Mouse (Mus musculus) limb, embryonic 11.5 days (tissue): ENCODE data around the gene Olfr1344. TPM values are rescaled to one million over a fixed set of nuclear protein-coding genes. Genes with fewer than 3 reads are reported as not detected.

Experiments used
- ATAC-seq: fragments of 200-750 bp; cut with Nextera tagmentation; 2 replicates; pipeline ENCODE4 v1.8.0; 2017; ENCODE audit warnings: low read depth; ENCODE audit not compliant: insufficient number of reproducible peaks, low FRiP score, low TSS enrichment
- DNase-seq: peaks from one replicate; pipeline ENCODE4 v3.0.0-alpha.2; 2015; ENCODE audit warnings: low spot score
- H3K27ac ChIP-seq: fragments of 300-500 bp; sonication (generic); replicated peaks from 2 replicates; pipeline ENCODE4 v1.5.1; 2014; ENCODE audit warnings: low read depth, mild to moderate bottlenecking, low read length
- H3K27me3 ChIP-seq: fragments of 300-500 bp; sonication (generic); 2 replicates; pipeline ENCODE4 v1.6.1; 2014; ENCODE audit warnings: mild to moderate bottlenecking, low read length, mixed read lengths; ENCODE audit not compliant: control insufficient read depth, insufficient read depth
- H3K36me3 ChIP-seq: fragments of 300-500 bp; sonication (generic); 2 replicates; pipeline ENCODE4 v1.6.1; 2014; ENCODE audit warnings: mild to moderate bottlenecking, low read length, moderate library complexity, mixed read lengths; ENCODE audit not compliant: control insufficient read depth, insufficient read depth
- H3K4me1 ChIP-seq: fragments of 300-500 bp; sonication (generic); 2 replicates; pipeline ENCODE4 v1.6.1; 2014; ENCODE audit warnings: low read length, mixed read lengths; ENCODE audit not compliant: control insufficient read depth, insufficient read depth
- H3K4me2 ChIP-seq: fragments of 300-500 bp; sonication (generic); 2 replicates; pipeline ENCODE4 v1.6.1; 2014; ENCODE audit warnings: low read depth, mild to moderate bottlenecking, moderate library complexity; ENCODE audit not compliant: severe bottlenecking
- H3K4me3 ChIP-seq: fragments of 300-500 bp; sonication (generic); 2 replicates; pipeline ENCODE4 v1.5.1; 2014; ENCODE audit warnings: low read depth, low read length
- H3K9ac ChIP-seq: fragments of 300-500 bp; sonication (generic); 2 replicates; pipeline ENCODE4 v1.6.1; 2014; ENCODE audit warnings: mild to moderate bottlenecking, low read length
- H3K9me3 ChIP-seq: fragments of 300-500 bp; sonication (generic); 2 replicates; pipeline ENCODE4 v1.6.1; 2016; ENCODE audit warnings: low read length; ENCODE audit not compliant: control insufficient read depth
- WGBS: fragments of 180-500 bp; shearing (Covaris S2); extraction: QIAGEN DNeasy Blood & Tissue Kit; methylation state at CpG from one replicate; pipeline ENCODE4 v1.1.7; 2014; 5-methylcytosine and 5-hydroxymethylcytosine counted together
- polyA plus RNA-seq: library from polyadenylated mRNA; unstranded; fragments of >200 nt; fragmentation: Nextera tagmentation; extraction: Ambion mirVana; gene quantifications from 2 replicates; pipeline ENCODE4 v1.2.1, GENCODE M21; 2014

Olfr1344 gene
- polyA plus RNA-seq = not detected in 2 replicates

DNA sequence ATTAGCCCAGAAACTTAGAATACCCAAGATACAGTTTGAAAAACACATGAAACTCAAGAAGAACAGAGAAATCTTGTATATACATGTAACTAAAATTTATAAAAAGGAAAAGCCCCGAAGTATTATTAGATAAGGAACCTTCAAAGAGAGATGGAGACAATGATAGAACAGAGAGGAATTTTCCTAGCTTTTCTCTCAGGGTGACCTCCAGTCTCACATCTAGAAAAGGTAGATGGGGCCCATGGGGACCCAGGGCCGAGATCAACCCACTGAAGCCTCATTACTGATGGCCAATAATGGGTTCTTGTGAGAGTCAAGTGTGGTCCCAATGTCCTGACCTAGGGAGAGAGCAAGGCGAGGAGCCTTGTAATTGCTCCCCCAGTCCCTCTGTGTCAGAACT is at the start of gene Olfr1344:
Olfr1344 (plus strand) TSS at position 301 of the 400 bp plus-strand sequence.
- DNase-seq = no peak
- no peaks in the 10 kb centered on the region for H3K4me1 ChIP-seq
- H3K27me3 ChIP-seq = no peaks in the 10 kb centered on the region
- H3K36me3 ChIP-seq = no peaks in the 10 kb centered on the region
- no peak within 1 kb of the TSS for H3K4me3 ChIP-seq
- no peak within 1 kb of the TSS for H3K27ac ChIP-seq
- ATAC-seq = no peak
- no peak within 1 kb of the TSS for H3K4me2 ChIP-seq
- 72% methylated on average over 3 of the region's 3 CpGs for WGBS
- no peak within 1 kb of the TSS for H3K9ac ChIP-seq
- 0 out of 2 replicates have a peak, but pooled peaks cover 4% of the 10 kb centered on the region for H3K9me3 ChIP-seq

DNA sequence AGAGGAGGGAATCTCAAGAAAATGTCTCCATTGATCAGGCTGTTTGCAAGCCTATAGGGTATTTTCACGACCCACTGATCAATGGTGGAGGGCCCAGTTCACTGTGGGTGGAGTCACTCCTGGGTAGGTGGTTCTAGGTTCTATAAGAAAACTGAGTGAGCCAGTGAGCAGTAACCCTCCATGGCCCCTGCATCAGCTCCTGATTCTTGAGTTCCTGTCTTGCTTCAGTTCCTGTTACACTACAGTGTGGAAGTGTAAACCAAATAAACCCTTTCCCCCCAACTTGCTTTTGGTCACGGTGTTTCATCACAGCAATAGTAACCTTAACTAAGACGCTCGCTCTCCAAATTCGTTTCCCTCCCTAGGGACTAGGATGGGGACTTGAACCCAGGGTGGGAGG is 49.5 kb upstream of the Olfr1344 start:
- H3K4me1 ChIP-seq = no peaks in the 10 kb centered on the region
- H3K36me3 ChIP-seq = no peaks in the 10 kb centered on the region; the same call in 1 of the 2 replicates
- no peak overlapping the region for H3K9ac ChIP-seq
- 0 out of 2 replicates have a peak, but pooled peaks have one; percentile 3 for ATAC-seq
- H3K4me2 ChIP-seq = no peak overlapping the region
- no peaks in the 10 kb centered on the region for H3K27me3 ChIP-seq
- WGBS = 85% methylated on average over 5 of the region's 5 CpGs
- H3K4me3 ChIP-seq = no peak overlapping the region
- DNase-seq = no peak
- H3K27ac ChIP-seq = no peak overlapping the region
- H3K9me3 ChIP-seq = no peaks in the 10 kb centered on the region

DNA sequence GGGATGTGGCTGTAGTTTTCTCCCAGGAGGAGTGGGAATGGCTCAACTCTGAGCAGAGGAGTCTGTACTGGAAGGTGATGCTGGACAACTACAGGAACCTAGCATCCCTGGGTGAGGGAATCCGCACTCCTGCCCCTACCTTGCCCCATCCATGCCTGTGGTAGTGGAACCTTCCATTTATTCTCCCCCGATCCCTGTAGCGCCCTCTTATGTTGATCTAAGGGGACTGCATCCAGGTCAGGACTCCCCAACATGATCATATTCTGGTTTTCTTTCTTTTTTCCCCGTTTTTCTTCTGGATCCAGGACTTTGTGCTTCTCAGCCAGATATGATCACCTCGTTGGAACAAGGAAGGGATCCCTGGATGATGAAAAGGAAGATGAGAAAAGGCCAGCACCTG is 49.0 kb upstream of the Olfr1344 start:
- DNase-seq = no peak
- H3K9ac ChIP-seq = no peak overlapping the region
- no peak overlapping the region for H3K4me3 ChIP-seq
- H3K4me2 ChIP-seq = no peak overlapping the region
- H3K27me3 ChIP-seq = no peaks in the 10 kb centered on the region
- no peaks in the 10 kb centered on the region for H3K9me3 ChIP-seq
- 64% methylated on average over 5 of the region's 5 CpGs for WGBS
- H3K4me1 ChIP-seq = no peaks in the 10 kb centered on the region
- no peak for ATAC-seq
- no peak overlapping the region for H3K27ac ChIP-seq
- H3K36me3 ChIP-seq = no peaks in the 10 kb centered on the region; the same call in 1 of the 2 replicates

DNA sequence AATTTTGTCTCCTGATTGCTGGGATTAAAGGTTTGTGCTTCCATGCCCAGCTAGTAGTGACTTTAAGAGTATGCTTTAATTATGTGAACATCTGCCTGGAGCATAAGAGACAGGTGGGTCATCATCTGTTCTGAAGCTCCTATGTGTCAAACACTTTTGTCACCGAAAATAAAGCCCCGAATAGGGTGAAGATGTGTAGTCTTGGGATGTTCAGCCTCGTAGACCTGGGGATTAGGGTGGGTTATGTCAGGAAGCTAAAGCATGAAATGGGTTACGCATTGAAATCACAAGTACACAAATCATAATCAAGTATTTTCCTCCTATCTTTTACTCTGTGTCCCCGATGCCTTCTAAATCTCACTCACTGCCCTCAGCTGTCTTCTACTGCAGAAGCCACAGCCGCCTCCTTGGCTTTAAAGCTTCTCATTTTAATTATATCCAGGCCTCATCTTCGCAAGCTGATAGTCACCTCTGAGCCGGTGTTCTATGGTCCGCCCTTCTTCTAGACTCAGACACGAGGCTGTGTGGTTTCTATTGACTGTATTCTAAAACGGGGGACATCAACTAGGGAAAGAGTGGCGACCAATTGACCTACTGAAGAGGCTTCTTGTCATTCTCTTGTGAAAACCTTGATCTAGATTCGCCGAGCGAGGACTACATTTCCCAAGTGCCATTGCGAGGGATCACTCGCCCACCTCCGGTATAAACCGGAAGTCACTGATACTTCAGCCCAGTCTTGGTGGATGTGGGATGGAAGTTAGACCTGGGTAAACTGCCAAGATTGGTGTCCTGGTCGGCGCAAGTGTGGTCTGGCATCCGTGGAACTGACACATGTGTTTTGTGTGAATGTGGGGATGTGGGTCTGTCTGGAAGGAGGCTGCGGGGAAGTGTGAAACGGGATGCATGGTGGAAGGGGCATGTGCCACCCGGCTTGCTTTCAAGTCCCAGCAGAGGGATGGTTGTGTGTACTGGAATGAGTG is 40.2 kb upstream of the Olfr1344 start, which contains the start of gene Smim17:
Smim17 (plus strand) TSS at position 720 of the 980 bp plus-strand sequence.
- peak within 1 kb of the TSS; percentile 53 for H3K9ac ChIP-seq
- ATAC-seq (peak; percentile 75; the same call in 1 of the 2 replicates), DNase-seq (peak; percentile 73)
- WGBS = 23% methylated on average over 25 of the region's 25 CpGs
- no peak within 1 kb of the TSS for H3K27ac ChIP-seq
- no peaks in the 10 kb centered on the region for H3K36me3 ChIP-seq
- H3K27me3 ChIP-seq = no peaks in the 10 kb centered on the region
- H3K4me3 ChIP-seq = peak within 1 kb of the TSS; percentile 38
- H3K4me2 ChIP-seq = peak within 1 kb of the TSS; percentile 64
- H3K4me1 ChIP-seq = no peaks in the 10 kb centered on the region
- H3K9me3 ChIP-seq = no peaks in the 10 kb centered on the region

DNA sequence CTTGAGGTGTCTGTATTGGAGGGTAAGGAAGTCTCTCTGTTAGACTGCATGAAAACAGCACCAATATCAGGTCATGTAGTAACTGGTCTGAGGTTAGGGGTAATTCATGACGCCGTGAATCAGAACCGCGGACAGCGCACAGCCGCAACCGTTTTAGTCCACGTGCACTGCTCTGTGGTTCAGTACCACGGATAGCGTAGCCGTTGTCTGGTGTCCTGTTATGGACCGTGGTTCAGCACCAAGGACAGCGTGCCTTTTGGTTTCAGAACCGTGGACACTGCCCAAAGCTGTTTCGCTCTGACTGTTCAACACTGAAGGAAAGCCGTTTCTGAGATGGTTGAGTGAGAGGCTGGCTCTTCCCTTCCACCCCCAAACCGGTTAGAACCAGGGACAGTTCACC is 28.4 kb upstream of the Olfr1344 start, which contains the start of gene Gm20715:
Gm20715 (plus strand) TSS at position 235 of the 400 bp plus-strand sequence.
- no peaks in the 10 kb centered on the region for H3K9me3 ChIP-seq
- H3K9ac ChIP-seq = no peak within 1 kb of the TSS
- DNase-seq (peak; percentile 99), ATAC-seq (peak; percentile 87)
- H3K4me3 ChIP-seq = no peak within 1 kb of the TSS
- 2% methylated on average over 17 of the region's 17 CpGs for WGBS
- H3K4me2 ChIP-seq = no peak within 1 kb of the TSS
- H3K27ac ChIP-seq = no peak within 1 kb of the TSS
- H3K36me3 ChIP-seq = no peaks in the 10 kb centered on the region
- H3K4me1 ChIP-seq = no peaks in the 10 kb centered on the region
- no peaks in the 10 kb centered on the region for H3K27me3 ChIP-seq

DNA sequence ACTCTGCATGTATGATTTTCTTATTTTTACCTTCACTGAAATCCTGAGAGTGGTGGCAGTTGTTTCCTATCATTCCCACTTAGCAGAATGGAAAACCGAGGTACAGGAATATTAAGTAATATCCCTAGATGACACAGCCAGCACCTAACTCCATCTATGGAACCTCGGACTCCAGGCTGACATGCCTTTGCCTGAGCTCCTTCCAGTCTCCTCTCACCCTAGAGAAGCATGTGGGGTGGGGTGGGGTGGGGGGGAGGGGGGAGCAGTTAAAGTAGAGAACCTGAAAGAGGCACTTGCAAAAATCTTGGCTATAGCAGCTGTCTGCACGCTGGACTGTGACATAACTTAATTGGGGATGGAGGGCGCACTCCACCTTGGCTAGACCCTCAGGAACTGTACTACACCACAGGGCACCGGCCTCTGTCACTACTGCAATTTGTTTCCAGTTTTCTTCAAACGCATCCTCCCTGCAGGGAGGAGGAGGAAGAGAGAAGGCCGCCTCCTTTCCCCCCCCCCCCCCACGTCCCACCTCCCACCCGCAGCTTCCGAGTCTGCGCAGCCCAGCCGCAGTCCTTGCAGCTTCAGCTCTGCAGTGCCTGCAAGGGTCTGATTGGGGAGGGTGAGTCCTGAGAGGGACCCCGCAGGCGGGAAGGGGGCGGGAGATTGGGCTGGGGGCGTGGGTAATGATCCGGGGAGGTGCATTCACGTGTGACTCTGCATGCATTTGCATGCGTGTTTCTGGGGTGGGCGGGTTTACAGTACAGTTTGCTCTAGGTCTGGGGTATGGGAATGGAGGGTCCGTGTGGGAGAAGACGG is 23.7 kb upstream of the Olfr1344 start:
- no peak overlapping the region for H3K4me2 ChIP-seq
- WGBS = 6% methylated on average over 21 of the region's 22 CpGs
- H3K27me3 ChIP-seq = no peaks in the 10 kb centered on the region
- H3K4me1 ChIP-seq = no peaks in the 10 kb centered on the region
- H3K27ac ChIP-seq = no peak overlapping the region
- DNase-seq (no peak), ATAC-seq (no peak)
- no peak overlapping the region for H3K9ac ChIP-seq
- H3K9me3 ChIP-seq = no peaks in the 10 kb centered on the region
- no peaks in the 10 kb centered on the region for H3K36me3 ChIP-seq
- no peak overlapping the region for H3K4me3 ChIP-seq

DNA sequence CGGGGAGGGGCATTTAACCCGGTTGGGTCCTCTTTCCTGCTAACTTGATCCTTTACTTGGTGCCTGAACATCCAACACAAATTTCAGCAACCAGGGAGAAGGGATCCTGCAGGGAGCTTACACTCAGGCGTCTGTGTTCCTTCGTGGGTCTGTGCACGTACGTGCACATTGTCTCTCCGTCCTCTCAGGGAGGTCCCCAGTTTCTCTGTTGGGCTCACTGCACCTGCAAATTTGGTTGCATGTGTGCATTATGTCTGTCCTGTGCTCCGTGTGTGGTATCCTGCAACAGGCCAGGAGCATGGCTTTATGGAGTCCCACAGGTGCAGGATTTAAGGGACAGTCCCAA is 23.1 kb upstream of the Olfr1344 start:
- H3K27me3 ChIP-seq = no peaks in the 10 kb centered on the region
- ATAC-seq = no peak
- no peak for DNase-seq
- H3K36me3 ChIP-seq = no peaks in the 10 kb centered on the region
- H3K4me2 ChIP-seq = no peak overlapping the region
- H3K9me3 ChIP-seq = no peaks in the 10 kb centered on the region
- no peak overlapping the region for H3K27ac ChIP-seq
- 18% methylated on average over 8 of the region's 8 CpGs for WGBS
- no peaks in the 10 kb centered on the region for H3K4me1 ChIP-seq
- no peak overlapping the region for H3K4me3 ChIP-seq
- no peak overlapping the region for H3K9ac ChIP-seq

DNA sequence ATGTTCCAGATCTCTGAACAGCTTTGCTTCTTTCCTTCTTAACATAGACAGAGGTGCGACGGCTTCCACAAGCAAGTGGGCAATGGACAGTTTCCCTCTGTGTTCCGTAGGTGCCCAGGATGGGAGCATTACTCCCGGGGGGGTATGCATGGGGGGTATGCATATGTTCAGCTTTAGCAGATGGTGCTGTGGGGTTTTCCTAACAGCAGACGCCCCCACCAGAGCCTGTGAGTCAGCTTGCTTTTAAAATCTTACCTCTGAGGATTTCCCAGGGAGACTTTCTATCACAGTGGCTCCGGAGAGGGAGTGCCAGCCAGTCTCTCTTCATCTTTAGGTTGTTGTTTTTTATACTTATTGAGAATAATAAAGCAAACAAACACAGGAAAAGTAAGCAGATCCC is 18.6 kb upstream of the Olfr1344 start:
- Histone ChIP-seq H3K27me3 (no peaks in the 10 kb centered on the region), H3K36me3 (no peaks in the 10 kb centered on the region), H3K4me3 (no peak overlapping the region), H3K9me3 (no peaks in the 10 kb centered on the region), H3K4me1 (no peaks in the 10 kb centered on the region), H3K27ac (no peak overlapping the region), H3K4me2 (no peak overlapping the region), H3K9ac (no peak overlapping the region)
- DNase-seq = no peak
- 80% methylated on average over 6 of the region's 6 CpGs for WGBS
- ATAC-seq = no peak
